Mouse (Mus musculus): ENCODE measurements around the gene Fhit.

Gene Fhit

GRCm38 (mm10) chr14:9552149-9552548 lies 1609.7 kb downstream of the Fhit start:
- DNase-seq = no peak

DNA sequence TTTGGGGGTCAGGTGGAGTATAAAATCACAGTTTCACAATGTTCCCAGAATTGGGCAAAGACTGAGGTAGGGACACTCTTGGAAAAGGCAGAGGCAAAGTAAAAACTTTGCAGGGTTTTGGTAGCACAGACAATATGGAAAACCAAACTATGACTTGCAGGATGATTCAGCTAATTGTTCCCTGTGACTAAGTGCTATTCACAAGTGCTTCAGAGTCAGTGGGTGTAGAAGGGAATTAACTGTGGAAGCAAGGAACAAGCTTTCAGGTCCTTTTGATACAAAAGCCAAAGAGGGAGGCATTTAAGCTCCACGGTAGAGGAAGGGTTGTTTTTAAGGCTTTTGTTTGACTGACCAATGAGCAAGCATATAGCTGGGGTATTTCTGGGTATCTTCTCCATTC lies 1613.9 kb downstream of the Fhit start:
- no peak for DNase-seq

DNA sequence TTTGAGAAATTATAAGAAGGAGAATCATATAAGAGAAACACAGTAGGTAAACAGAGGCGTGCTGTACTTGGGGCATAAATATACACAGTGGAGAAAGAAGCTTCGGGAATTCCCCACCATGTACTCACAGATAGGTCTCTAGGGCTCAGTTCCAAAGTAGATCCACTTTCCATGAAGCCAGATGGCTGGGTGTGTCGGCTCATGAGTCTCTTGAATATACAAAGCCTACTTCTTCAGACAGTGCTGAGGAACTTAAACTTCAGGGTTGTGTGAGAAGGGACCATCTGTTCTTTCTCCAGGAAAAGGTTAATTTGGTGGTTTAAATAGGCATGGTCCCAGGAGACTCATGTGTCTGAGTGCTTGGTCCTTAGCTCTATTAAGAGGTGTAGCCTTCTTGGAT lies 1617.5 kb downstream of the Fhit start:
- no peak for DNase-seq

GRCm38 (mm10) chr14:9535491-9535890 lies 1626.3 kb downstream of the Fhit start:
- DNase-seq = no peak

DNA sequence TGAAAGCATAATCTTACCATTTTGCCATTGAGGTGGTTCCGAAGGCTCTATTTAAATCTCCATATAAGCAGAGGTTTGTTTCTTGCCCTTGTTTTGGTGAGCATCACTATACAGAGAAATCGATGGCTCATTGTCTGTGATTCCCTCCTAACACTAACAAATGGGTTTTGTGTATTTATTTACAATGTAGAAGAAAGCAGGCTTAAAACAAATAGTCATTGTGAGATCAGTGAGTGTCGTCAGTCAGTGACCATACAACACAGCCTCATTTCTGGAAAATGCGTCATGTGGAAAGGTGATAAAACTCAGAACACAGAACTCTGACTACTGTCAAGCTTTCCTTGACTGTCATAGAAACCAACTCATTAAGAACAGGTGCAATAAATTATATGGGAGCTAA lies 1632.6 kb downstream of the Fhit start:
- no peak for DNase-seq

GRCm38 (mm10) chr14:9526136-9526535 lies 1635.7 kb downstream of the Fhit start:
- DNase-seq = no peak

GRCm38 (mm10) chr14:9517651-9518050 lies 1644.2 kb downstream of the Fhit start:
- no peak for DNase-seq

GRCm38 (mm10) chr14:9509678-9510077 lies 1652.2 kb downstream of the Fhit start:
- DNase-seq = no peak

Data from cerebellum, adult 9-11 months (tissue).